Mouse (Mus musculus): Measurements from ENCODE around the gene Ms4a13. TPM values are rescaled to one million over a fixed set of nuclear protein-coding genes. Genes with fewer than 3 reads are reported as not detected.
"Not testable (repeated sequence)": the region's sequence is repeated elsewhere in the genome, so short reads cannot be mapped to it uniquely, and the experiment has no call there.

Ms4a13 gene
- total and polyA plus RNA-seq, 2 experiments from 2014 or later = not detected

DNA sequence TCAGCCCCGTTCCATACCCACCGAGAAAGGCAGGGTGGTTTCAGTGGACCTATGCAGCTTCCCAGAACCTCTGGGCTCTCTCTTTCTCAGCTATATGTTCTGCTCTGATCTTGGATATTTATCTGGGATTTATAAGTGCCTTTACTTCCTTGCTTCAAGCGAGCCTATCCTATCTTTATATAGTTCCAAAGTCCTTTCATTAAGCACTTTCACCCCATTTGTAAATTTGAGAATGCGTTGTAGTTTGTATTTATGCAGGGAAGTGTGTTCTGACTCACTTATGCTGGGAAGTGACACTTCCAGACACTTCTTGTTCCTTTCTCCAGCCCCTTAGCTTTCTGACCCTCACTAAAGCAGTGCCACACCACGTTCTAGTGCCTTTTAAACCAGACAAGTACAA, 35.8 kb upstream of the Ms4a13 start, which contains the start of gene Ms4a12:
Ms4a12 (minus strand) TSS at position 101 of the 400 bp plus-strand sequence.
- TF ChIP-seq CTCF (IDR thresholded peaks at IDR 0.05; ENCODE audit: low read depth) (no peak), EP300 (IDR thresholded peaks at IDR 0.05; ENCODE audit: low read depth) (no peak)

DNA sequence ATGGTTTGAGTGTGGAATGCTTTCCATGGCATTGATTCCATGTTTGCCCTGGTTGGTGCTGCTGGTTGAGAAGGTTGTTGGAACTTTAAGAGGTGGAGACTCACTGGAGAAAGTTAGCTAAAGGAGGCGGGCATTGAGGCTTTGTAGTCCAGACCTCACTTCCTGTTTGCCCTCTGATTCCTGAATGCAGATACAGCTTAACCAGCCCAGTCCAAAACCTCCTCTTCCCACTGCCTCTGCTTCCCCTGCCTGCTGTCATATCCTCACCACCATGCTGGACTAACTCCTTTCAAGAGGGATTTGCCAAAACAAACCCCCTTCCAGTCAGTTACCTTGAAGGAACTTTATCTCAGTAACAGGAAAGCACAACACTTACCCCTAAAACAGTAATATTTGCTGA, 4.0 kb downstream of the Ms4a13 start:
- TF ChIP-seq CTCF (IDR thresholded peaks at IDR 0.05; ENCODE audit: low read depth) = no peak
- no peak for TF ChIP-seq EP300 (IDR thresholded peaks at IDR 0.05; ENCODE audit: low read depth)
- no peak overlapping the region for H3K4me2 ChIP-seq (ENCODE audit: low read depth, low read length)
- WGBS = 54% methylated on average over 1 of the region's 1 CpGs
- no peak overlapping the region for H3K9ac ChIP-seq (replicated peaks; ENCODE audit: low read depth, low read length)
- no peak overlapping the region for H3K27ac ChIP-seq (ENCODE audit: low read depth)
- H3K9me3 ChIP-seq (replicated peaks; ENCODE audit: control insufficient read depth, low read length) = no peaks in the 10 kb centered on the region
- H3K27me3 ChIP-seq (ENCODE audit: control insufficient read depth, insufficient read depth, low read length) = no peaks in the 10 kb centered on the region
- H3K4me3 ChIP-seq (ENCODE audit: low read depth, low read length) = no peak overlapping the region
- H3K36me3 ChIP-seq (replicated peaks; ENCODE audit: control insufficient read depth, insufficient read depth, low read length) = no peaks in the 10 kb centered on the region
- H3K4me1 ChIP-seq (ENCODE audit: control insufficient read depth, insufficient read depth) = no peaks in the 10 kb centered on the region
- no peak for ATAC-seq (ENCODE audit: insufficient read depth, low read depth)
- no peak for DNase-seq (ENCODE audit: low spot score)

More for the DNA sequence above, 35.8 kb upstream of the Ms4a13 start, which contains the start of gene Ms4a12:
- no peaks in the 10 kb centered on the region for H3K36me3 ChIP-seq (replicated peaks; ENCODE audit: control insufficient read depth, insufficient read depth, low read length)
- 57% methylated on average over 5 of the region's 5 CpGs for WGBS
- no peak within 1 kb of the TSS for H3K4me3 ChIP-seq (ENCODE audit: low read depth, low read length)
- H3K4me2 ChIP-seq (ENCODE audit: low read depth, low read length) = no peak within 1 kb of the TSS
- H3K9ac ChIP-seq (replicated peaks; ENCODE audit: low read depth, low read length) = no peak within 1 kb of the TSS
- H3K9me3 ChIP-seq (replicated peaks; ENCODE audit: control insufficient read depth, low read length) = no peaks in the 10 kb centered on the region
- no peak for ATAC-seq (ENCODE audit: insufficient read depth, low read depth)
- DNase-seq (ENCODE audit: low spot score) = no peak
- H3K27ac ChIP-seq (ENCODE audit: low read depth) = no peak within 1 kb of the TSS
- no peaks in the 10 kb centered on the region for H3K27me3 ChIP-seq (ENCODE audit: control insufficient read depth, insufficient read depth, low read length)
- no peaks in the 10 kb centered on the region for H3K4me1 ChIP-seq (ENCODE audit: control insufficient read depth, insufficient read depth)

DNA sequence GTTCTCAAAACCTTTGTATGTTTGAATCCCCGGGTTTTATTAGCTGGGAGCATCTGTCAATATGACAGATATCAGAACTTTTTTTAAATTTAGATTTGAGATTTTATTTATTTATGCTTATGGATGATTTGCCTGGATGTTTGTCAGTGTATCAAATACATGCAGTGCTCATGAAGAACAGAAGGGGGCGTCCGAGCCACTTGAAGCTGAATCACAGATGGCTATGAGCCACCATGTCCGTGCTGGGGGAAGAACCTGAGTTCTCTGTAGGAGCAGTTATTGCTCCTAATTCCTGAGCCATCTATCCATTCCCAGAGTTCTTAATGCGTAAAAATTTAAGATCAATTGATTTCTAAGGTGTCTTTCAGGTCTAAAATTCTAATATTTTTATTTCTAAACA, 12.4 kb downstream of the Ms4a13 start:
- no peaks in the 10 kb centered on the region for H3K9me3 ChIP-seq (replicated peaks; ENCODE audit: control insufficient read depth, low read length)
- 19% methylated on average over 5 of the region's 5 CpGs for WGBS

DNA sequence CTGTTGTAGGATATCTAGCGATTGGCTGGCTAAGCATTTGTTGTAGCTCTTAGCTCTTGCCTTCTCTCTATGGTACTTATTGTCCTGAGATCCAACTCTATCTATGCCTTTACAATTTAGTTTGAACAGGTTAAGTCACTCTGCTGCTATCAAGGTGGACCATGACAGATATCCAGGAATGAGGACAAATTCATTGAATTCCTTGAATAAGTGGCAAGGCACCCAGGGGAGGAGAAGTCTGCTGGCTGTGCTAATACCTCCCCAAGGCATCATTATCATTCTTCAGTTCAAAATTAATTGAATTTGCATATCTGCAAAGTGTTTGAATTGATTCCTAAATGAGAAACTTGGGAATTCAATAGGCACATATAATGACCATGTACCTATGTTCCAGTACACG, 19.1 kb downstream of the Ms4a13 start:
- H3K4me2 ChIP-seq (ENCODE audit: low read depth, low read length) = no peak overlapping the region
- ATAC-seq (ENCODE audit: insufficient read depth, low read depth) = no peak
- no peak overlapping the region for H3K9ac ChIP-seq (replicated peaks; ENCODE audit: low read depth, low read length)
- no peak overlapping the region for H3K27ac ChIP-seq (ENCODE audit: low read depth)
- no peak for TF ChIP-seq EP300 (IDR thresholded peaks at IDR 0.05; ENCODE audit: low read depth)
- no peak for TF ChIP-seq CTCF (IDR thresholded peaks at IDR 0.05; ENCODE audit: low read depth)
- H3K4me3 ChIP-seq (ENCODE audit: low read depth, low read length) = no peak overlapping the region
- H3K27me3 ChIP-seq (ENCODE audit: control insufficient read depth, insufficient read depth, low read length) = no peaks in the 10 kb centered on the region
- WGBS = 57% methylated on average over 2 of the region's 2 CpGs
- no peaks in the 10 kb centered on the region for H3K4me1 ChIP-seq (ENCODE audit: control insufficient read depth, insufficient read depth)
- no peaks in the 10 kb centered on the region for H3K36me3 ChIP-seq (replicated peaks; ENCODE audit: control insufficient read depth, insufficient read depth, low read length)
- DNase-seq (ENCODE audit: low spot score) = no peak
- H3K9me3 ChIP-seq (replicated peaks; ENCODE audit: control insufficient read depth, low read length) = no peaks in the 10 kb centered on the region

More for the DNA sequence above, 12.4 kb downstream of the Ms4a13 start:
- no peaks in the 10 kb centered on the region for H3K4me1 ChIP-seq (ENCODE audit: control insufficient read depth, insufficient read depth)
- no peaks in the 10 kb centered on the region for H3K36me3 ChIP-seq (replicated peaks; ENCODE audit: control insufficient read depth, insufficient read depth, low read length)
- H3K27ac ChIP-seq (ENCODE audit: low read depth) = no peak overlapping the region
- no peak overlapping the region for H3K4me3 ChIP-seq (ENCODE audit: low read depth, low read length)
- no peak overlapping the region for H3K4me2 ChIP-seq (ENCODE audit: low read depth, low read length)
- TF ChIP-seq CTCF (IDR thresholded peaks at IDR 0.05; ENCODE audit: low read depth) (no peak), EP300 (IDR thresholded peaks at IDR 0.05; ENCODE audit: low read depth) (no peak)
- ATAC-seq (ENCODE audit: insufficient read depth, low read depth) (no peak), DNase-seq (ENCODE audit: low spot score) (no peak)
- H3K27me3 ChIP-seq (ENCODE audit: control insufficient read depth, insufficient read depth, low read length) = no peaks in the 10 kb centered on the region
- no peak overlapping the region for H3K9ac ChIP-seq (replicated peaks; ENCODE audit: low read depth, low read length)

DNA sequence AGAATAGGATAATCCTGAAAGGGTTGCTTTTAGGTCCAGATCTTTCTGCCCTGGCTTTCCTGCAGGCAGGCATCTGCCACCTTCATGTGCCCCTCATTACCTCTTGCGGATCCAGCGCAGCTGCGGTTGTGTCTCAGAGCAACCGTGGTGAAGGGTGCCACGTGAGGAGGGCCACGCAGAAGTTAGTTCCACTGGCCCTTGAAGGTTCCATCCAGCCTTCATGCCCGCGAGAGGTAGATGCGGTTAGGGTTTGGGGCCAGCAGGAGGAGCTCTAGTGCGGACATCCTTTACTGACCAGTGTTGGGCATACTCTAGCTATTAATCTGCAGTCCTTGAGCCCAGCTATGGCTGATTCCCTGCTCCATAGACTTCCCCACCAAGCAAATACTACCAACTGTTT, 31.4 kb downstream of the Ms4a13 start, which contains the start of gene 1700025F22Rik:
1700025F22Rik (minus strand) TSS at position 149 of the 400 bp plus-strand sequence.
- no peaks in the 10 kb centered on the region for H3K27me3 ChIP-seq (ENCODE audit: control insufficient read depth, insufficient read depth, low read length)
- H3K9me3 ChIP-seq (replicated peaks; ENCODE audit: control insufficient read depth, low read length) = no peaks in the 10 kb centered on the region
- ATAC-seq (ENCODE audit: insufficient read depth, low read depth) (no peak), DNase-seq (ENCODE audit: low spot score) (no peak)
- no peaks in the 10 kb centered on the region for H3K4me1 ChIP-seq (ENCODE audit: control insufficient read depth, insufficient read depth)
- H3K4me3 ChIP-seq (ENCODE audit: low read depth, low read length) = no peak within 1 kb of the TSS
- TF ChIP-seq EP300 (IDR thresholded peaks at IDR 0.05; ENCODE audit: low read depth) (no peak), CTCF (IDR thresholded peaks at IDR 0.05; ENCODE audit: low read depth) (peak; percentile 3; the same call in 1 of the 2 replicates)
- H3K36me3 ChIP-seq (replicated peaks; ENCODE audit: control insufficient read depth, insufficient read depth, low read length) = no peaks in the 10 kb centered on the region
- H3K27ac ChIP-seq (ENCODE audit: low read depth) = no peak within 1 kb of the TSS
- H3K9ac ChIP-seq (replicated peaks; ENCODE audit: low read depth, low read length) = no peak within 1 kb of the TSS
- 29% methylated on average over 10 of the region's 10 CpGs for WGBS
- no peak within 1 kb of the TSS for H3K4me2 ChIP-seq (ENCODE audit: low read depth, low read length)

DNA sequence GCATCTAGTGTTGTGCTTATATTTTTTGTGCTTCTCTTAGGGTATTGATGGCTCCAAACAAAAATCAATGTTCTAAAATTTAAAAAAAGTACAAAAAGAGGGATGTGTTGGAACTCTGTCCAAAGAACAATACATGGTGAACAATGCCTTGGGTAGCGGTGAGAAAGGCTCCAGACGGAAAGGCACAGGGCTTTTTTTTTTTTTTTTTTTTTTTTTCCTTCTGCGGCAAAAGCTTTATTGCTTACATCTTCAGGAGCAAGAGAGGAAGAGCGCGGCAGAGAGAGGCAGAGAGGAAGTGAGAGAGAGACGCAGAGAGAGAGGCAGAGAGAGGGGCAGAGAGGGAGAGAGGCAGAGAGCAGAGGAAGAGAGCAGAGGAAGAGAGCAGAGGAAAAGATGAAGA, 38.6 kb downstream of the Ms4a13 start:
- not testable (repeated sequence) for ATAC-seq (ENCODE audit: insufficient read depth, low read depth); H3K27me3 ChIP-seq (ENCODE audit: control insufficient read depth, insufficient read depth, low read length); H3K4me2 ChIP-seq (ENCODE audit: low read depth, low read length); H3K4me3 ChIP-seq (ENCODE audit: low read depth, low read length); H3K4me1 ChIP-seq (ENCODE audit: control insufficient read depth, insufficient read depth); H3K27ac ChIP-seq (ENCODE audit: low read depth); DNase-seq (ENCODE audit: low spot score); H3K9ac ChIP-seq (replicated peaks; ENCODE audit: low read depth, low read length); H3K9me3 ChIP-seq (replicated peaks; ENCODE audit: control insufficient read depth, low read length); H3K36me3 ChIP-seq (replicated peaks; ENCODE audit: control insufficient read depth, insufficient read depth, low read length)
- 84% methylated on average over 6 of the region's 6 CpGs for WGBS
